Mouse (Mus musculus) cerebellum, adult 8-10 months (tissue): ENCODE measurements around the gene Kcnj15.

Source experiments
- DNase-seq: peaks from one replicate; pipeline ENCODE4 v3.0.0; 2022

Gene Kcnj15

DNA sequence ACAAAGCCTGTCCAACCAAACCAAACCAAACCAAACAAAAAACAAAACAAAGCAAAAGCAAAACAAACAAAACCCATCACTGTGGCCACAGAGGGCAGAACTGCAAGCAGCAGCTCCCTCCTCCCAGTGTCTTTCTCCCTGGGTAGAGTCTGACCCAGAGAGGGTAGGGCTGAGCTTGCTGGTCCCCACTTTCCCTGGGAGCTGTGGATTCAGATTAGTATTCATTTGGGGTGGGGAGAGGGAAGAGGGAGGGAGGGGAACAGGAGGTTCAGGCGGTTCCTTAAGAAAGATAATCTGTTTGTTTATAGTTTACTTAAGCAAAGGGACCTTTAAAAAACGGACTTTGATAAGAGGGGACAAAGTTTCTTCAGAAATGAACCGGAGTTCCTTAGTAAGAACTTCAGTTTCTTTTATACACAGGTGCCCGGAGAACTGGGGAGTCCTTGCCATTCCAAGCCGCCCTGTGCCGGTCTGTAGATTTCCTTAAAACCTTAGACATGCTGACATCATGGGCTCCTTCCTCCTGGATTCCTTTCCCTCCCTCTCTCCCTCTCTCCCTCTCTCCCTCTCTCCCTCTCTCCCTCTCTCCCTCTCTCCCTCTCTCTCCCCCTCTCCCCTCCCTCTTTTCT is at the start of gene Kcnj15:
Kcnj15 (plus strand) TSS at position 293 of the 629 bp plus-strand sequence.
- DNase-seq: no peak

DNA sequence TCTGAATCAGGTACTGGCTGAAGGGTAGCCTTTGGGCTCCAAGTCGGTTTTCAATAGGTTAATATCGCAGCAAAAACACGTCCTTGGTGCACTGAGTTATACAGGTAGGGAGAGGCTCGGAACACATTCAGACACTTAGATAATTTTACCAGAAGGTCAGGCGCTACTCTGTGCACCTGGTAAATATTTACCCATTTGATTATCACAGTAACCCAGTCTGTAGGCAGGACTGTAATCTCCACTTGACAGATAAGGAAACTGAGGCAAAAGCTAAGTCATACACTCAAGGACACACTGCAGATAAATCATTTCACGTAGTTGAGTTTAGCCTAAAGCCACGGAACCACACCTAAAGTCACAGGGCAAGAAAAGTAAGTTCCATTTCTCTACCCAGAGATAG is 49.1 kb upstream of the Kcnj15 start:
- DNase-seq: no peak

DNA sequence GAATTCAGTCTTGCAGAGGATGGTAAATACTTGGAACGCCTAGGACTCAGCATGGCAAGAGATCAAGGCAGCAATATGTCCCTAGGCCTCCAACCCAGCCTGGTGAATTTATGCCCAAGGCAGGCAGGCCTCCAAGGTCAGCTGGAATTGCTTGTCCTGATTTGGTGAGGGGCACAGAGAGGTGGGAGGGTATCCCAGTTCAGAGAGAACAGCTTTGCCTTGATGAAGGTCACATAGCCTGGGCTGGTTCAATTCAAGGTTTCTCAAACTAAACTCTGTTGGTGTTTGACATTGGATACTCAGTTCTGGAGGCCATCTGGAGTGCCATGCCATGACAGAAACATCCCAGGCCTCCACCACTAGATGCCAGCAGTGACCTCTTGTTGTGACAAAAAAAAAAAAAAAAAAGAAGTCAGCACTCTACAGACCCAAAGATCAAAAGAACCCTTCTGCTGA is 48.3 kb upstream of the Kcnj15 start:
- DNase-seq: peak; percentile 31

DNA sequence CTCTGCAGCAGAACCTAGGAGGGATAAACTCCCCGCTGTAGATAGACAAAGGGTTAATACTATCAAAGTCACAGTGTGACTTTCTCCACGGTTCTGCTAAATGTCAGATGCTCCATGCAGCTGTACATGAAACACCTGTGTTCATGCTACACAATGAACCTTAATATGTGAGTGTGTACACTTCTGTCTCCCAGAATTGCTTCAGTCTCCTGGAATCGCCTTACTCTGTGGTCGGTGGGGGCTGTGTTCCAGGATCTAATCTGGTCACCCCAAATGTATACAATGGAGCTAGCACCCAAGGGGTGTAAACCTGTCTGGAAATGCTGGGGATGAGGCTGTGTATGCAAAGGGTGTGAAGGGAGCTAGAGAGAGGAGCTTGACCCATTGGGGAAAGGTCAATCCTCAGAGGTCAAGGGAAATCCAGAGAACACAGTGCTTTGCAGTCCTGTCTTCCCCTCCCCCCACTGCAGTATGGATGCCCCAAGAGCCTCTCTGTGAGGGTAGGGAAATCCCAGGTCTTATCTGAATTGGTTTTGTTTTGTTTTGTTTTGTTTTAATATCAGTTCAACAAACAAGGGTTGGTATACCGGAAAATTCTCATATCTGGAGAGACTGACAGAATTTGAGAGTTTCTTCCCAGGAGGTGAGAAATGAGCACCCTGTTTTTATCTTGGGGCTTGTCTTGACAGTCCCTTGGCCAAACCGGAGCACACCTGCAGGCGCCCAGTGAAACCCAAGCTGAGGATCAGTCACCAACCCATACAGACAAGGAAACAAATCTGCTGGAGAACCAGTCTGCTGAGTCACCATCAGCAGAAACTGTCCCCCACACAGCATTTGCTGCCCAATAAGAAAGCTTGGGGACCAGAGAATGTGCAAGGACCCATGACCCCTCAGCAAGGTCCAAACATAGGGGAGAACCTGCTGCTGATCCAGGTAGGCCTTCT is 42.8 kb upstream of the Kcnj15 start:
- no peak for DNase-seq

DNA sequence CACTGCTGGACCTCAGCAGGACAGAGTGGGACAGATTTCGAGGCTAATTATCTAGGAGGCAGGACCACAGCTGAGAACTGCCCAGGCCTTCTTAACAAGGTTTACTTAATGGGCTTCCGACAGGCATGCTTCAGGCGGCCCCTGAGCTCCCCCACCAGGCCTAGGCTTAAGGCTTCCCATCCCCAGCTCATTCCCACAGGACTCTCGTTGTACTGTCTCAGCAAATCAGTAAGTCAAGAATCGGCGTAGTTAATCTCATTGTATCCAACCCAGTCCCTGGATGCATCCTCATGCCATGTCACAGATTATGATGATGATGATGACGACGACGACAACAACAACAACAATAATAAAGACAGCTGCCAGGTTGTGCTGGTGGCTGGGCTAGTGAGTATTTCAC is 41.6 kb upstream of the Kcnj15 start:
- no peak for DNase-seq

DNA sequence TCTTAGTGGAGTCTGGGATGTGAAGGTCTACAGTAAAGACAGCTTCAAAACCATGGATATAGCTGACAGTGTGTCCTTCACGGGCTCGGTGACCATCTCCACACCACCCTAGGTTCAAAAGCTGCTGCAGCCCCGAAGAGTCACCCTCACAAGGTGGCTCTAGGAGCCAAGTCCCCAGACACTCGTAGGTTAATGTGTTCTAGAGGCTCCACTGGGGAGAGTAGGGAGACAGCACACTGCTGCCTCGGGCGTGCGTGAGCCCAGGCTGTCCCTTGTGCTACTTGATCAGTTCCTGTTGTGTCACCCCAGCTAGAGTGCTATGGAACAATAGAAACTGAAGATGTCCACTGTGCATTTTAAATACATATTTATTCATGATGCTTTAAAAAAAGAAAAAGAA is 41.0 kb upstream of the Kcnj15 start:
- no peak for DNase-seq

DNA sequence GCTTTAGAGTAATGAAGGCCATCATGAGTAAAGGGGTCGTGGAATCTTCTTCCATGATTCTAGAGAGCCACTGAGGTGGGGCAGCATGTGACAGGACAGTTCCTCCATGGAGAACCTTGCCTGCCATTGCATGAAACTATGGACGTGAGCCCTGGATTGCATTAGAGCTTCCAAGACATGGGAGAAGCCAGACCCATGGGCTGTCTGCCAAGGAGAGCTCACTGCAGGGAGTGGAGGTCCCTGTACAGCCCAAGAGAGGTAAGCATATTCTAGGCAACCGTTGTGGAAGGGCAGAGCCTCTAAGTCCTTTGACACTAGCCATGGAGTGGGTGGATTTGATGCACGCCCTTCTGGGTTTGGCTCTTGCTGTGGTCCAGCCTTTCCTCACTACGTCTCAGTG is 40.5 kb upstream of the Kcnj15 start:
- no peak for DNase-seq

DNA sequence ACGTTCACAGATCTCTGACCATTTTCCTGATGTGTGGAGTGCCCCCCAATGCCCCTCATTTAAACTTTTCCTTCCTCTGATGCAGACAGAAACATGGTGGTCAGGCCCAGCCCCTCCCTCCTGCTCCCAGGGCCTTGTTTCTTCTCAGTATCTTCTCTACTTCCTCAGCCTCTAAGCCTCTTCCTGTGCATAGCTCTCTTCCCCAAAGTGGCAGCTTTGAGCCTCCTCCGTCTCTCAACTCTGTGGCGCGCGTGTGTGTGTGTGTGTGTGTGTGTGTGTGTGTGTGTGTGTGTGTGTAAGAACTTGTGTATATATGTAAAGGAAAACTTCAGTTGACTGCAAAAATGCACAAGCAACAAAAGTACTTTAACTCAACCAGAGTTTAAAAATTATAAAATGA is 38.6 kb upstream of the Kcnj15 start:
- no peak for DNase-seq

DNA sequence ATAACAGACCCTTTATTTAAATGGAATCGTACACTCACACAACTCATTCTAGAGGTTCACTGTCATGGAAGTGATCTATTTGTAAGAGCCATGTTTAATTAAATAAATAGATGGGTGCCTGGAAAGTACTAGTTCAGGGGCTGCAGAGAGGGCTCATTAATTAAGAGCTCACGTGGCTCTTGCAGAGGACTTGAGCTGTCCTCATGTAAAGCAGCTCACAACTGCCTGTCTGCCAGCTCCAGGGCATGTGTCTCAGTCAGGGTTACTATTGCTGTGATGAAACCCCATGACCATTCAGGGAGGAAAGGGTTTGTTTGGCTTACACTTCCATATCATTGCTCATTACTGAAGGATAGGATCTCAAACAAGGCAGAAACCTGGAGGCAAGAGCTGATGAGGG is 37.9 kb upstream of the Kcnj15 start:
- DNase-seq: no peak

DNA sequence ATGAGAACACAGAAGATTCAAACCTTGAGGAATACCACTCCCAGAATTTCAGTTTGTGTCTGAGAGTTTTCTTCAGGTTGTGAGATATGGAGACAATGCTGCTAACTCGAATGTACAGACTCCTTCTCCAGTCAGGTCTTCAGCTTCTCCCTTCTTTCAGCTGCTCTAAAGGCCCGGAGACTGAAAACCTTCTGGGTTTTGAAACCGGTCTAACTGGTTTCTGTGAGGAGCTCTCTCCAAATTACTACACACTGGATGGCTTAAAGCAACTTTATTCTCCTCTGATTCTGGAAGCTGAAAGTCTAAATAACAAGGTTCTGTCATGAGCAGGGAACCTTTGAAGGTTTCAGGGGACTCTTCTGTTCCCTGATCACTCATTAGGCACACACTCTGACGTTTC is 36.3 kb upstream of the Kcnj15 start:
- no peak for DNase-seq

DNA sequence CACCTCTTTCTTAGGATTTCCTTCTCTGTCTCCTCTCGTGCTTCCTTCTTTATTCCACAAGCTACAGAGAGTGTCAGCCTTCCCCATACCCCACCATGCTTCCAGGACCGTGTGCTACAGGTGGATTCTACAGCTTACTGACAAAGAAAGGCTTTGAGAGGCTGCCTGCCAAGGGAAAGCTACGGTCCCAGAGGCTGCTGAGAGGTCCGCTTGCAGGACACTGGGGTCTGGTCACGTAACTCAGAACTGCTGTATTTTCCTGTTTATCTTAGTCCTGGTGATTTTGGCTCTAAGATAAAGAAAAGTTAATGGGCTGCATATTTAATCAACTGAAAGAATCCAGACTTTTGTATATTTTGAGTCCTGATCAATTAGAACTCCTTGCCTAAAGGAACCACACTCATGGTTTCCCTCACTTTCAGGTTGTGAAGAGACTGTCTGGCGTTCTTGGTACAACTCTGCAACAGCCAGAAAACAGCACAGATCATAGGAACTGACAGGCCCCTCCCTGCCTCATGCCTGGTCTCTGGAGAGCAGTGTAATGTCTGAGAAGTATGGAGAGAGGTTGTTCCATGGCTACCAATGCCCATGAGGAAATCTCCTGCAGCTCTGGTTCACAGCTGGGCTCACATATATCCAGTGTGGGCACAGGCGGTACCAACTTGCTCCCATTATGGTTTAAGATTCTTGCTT is 35.2 kb upstream of the Kcnj15 start:
- no peak for DNase-seq

DNA sequence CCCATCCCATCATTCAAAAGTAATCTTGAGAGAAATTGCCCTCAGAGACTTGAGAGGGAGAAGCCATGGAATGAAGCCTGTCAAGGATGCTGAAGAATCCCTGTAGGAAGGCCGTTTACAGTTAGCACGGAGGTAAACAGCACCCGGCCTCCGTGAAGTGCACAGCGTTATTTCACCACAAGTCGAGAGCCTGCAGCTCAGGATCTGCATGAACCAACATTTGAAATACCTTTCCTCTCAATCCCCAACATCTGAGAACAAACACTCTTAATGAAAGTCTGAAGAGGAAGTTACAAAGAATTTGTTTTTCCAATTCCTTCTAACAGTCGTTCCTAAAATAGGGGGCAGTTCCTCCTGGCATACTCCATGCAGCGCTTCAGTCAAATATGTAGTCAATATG is 33.9 kb upstream of the Kcnj15 start:
- no peak for DNase-seq

DNA sequence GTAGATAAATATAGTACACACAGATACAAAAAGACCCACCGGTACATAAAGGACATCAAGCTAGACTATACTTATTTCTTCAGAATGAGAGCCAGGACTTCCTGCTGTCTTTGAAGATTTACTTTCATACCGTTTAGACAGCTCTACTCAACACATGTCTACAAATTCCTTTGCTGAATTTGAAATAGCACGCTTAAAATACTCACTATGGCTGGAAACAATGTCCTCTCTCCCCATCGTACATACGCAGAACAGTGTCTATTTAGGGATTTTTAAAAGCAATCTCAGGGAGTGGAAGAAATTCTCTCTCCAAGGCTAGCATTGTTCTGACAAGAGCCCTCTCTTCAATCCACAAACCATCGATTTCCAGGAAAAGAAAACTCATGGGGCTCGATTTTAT is 32.1 kb upstream of the Kcnj15 start:
- DNase-seq: no peak

DNA sequence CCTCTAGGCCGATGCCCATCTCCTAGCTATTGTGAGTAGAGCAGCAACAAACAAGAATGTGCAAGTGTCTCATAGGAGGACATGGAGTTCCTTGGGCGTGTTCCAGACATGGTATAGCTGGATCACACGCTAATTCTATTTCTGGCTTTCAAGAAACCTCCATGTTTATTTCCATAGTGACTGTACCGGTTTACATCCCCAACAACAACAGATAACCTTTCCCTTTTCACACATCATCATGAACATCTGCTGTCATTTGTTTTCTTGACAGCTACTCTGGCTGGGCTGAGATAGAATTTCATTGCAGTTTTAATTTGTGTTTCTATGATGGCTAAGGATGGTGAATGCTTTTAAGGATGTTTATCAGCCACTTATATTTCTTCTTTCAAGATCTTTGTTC is 25.6 kb upstream of the Kcnj15 start:
- DNase-seq: no peak

DNA sequence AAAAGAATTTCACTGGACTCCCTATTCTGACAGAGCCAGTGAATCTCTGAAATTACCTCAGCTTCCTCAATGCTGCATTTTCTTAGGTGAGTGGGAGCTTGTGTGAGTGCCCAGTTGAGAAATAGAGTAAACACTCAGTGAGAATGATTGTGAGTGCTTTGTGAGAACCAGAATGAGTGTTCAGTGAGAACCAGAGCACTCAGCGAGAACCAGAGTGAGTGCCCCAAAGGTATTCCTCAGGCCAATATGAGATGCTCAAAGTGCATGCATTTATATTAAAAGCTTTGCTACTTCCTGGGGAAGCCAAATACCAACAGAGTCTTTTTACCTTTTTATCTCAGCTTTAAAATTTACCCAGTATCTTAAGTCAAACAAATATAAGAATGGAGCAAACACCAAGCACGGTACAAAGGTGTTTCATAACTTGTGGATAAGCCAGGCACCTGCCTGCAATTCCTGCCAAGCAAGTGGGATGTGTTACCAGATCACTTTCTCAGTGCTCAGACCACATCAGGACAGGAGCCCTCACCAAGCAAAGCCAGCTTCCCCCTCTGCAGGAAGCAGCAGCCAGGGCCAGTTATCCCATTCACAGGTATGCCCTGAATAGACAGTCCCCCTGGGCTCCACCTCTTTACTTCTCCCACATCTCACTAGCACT is 22.3 kb upstream of the Kcnj15 start:
- DNase-seq: no peak

DNA sequence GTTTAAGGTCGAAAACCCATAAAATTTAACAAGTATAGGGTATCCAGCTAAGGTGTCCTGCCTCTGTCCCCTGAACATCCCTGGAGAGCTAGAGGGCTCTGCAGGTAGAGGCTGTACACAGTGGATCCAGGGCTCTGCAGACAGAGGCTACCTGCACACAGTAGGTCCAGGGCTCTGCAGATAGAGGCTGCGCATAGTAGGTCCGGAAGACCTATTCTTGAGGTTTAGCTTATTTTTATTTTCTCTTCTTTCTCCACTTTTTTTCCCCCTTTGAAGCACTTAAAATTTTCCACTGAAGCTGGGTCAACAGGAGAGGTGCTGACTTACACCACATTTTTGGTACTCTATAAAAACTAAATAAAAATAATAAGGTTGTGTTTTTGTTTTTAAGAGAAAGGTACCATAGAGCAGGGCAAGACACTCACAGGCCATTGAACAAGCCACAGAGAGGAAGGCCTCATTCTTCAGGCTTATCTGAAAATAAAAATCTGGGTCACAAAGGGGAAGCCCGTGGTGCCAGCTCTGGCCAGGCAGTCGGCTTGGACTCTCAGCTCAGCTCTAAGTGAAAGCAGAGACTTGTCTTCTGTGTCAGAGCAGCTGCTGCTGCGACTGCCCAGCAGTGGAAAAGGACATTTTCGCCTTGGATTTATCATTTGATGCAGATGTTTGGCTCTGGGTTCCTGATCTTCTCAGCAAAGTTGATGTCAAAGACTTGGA is 18.0 kb upstream of the Kcnj15 start:
- DNase-seq: peak; percentile 9

DNA sequence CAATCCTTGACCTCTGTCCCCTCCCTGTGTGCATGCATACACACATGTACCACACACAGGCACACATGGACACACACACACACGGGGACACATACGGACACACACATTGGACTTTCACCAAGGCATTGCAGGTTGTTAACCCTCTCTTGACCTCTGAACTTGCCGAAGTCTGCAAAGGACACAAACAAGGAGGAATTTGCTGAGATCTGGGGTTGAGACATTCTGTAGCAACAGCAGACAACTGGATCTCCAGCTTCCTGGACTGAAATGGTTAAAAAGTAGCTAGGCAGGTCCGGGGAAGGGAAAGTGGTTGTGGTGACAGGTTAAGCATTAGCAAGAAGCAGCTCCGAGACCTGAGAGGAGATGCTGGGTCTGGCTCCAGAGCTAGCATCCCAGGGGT is 16.7 kb upstream of the Kcnj15 start:
- no peak for DNase-seq

DNA sequence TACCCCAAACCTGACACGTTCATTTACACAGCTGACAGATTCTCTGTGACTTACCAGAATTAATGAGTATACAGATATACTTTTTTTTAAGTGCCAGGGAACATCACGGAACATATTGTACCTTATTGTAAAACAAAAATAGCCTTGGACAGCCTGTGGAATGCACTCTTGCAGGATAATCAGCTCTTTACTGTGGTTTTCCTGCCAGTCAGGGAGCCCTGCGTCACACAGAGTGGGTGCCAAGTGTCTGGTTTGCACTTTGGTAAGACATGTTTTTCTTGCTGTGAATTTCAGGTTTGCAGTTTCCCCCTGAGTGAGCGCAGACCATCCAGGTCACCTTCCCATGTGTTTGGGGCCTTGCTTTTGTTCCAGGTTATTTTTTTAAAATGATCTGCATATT is 15.8 kb upstream of the Kcnj15 start:
- no peak for DNase-seq

DNA sequence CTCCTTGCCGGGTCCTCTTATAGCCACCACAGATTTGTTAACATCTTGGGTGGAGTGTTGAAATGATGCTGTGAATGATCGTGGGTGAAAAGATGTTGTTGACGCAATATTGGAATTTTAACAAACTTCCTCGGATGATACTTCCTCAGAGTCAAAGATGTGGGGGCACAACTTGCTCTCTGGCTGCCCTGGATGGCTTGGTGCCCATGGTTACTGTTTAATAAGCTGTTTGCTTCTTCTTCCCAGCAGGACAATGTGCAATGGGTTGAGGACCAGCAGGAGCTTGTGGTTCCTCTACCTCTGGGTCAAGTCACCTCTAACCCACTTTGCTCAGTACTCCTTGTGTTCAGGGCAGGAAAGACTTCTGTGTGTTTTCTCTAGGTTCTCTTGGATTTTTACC is 15.2 kb upstream of the Kcnj15 start:
- no peak for DNase-seq

DNA sequence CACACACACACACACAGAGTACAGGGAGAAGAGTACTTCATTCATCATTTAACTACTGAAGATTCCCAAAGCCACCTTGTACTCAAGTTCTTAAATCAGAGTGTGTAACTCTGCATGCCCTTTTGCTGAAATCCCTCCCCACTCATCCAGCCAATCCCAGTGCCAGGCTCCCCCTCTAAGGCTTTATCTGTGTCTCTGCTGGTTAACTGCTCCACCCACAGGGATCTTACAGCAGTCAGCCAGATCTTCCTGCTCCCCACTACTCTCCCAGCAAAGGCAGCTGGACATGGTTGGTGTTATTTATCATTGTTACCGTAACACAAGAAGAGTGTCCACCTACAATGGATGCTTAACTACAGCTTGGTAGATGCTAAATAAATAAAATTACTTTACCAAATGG is 14.0 kb upstream of the Kcnj15 start:
- DNase-seq: no peak

DNA sequence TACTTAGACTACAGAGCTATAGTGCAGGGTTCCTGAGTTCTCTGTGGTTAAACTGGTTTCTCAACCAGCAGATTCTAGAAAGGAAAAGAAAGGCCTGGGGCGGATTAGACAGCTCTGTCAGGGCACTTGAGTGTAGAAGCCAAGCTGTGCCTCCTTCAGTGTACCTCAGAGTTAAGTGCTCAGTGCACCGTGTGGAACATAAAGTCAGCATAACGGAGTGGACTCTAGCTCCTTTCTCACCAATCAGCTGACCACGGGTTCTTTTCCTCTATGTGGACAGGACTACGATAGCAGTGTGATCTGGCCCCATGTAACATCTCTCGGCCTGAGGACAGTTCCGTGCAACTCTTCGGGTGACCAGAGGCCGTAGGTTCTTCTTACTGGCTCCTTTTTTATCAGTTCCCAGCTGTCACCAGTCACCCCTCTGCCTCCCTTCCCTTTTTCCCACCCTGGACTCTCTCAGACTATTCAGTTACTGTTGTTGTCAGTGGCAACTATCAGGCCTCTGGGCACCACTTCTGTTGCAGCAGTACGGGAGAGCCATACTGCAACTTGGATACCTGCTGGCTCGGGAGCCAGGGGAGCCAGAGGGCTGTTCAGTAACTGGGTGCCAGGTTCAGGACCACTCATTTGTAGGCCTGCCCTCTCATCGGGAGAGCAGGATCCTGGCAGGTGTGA is 12.6 kb upstream of the Kcnj15 start:
- no peak for DNase-seq

DNA sequence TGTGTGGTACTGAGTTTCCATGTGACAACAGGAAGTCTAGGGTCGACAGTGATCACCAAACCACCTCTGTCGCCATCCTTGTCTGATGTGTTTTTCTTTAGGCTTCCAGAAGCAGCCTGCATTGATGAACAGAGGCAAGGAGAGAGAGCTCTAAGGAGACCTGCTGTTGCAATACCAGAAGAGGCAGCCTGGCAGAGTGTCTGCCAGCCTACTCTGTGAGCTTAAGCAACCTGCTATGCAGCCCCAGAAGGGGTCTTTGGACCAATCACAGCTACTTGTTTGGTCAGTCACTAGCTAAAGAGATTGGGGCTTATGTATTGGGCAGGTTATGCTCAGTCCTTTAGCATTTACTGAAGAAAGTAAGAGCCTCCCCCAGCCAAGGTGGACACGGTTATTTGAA is 11.9 kb upstream of the Kcnj15 start:
- no peak for DNase-seq
